Mouse (Mus musculus): ENCODE data around the gene Dnajb8. TPM values are rescaled to one million over a fixed set of nuclear protein-coding genes. Genes with fewer than 3 reads are reported as not detected.

Gene Dnajb8
- polyA plus RNA-seq (2017; shearing (Covaris generic)) = not detected

GRCm38 (mm10) chr6:88221968-88222367 is at the start of gene Dnajb8:
Gene Dnajb8 (plus strand): TSS chr6:88222268.

GRCm38 (mm10) chr6:88193433-88194052 is 28.5 kb upstream of the Dnajb8 start, which contains the start of gene Gata2:
Gene Gata2 (plus strand): TSS chr6:88193891.

Other genes starting within 250 kb of the Dnajb8 start
- not detected for gene H1fx, start 240.6 kb upstream of the Dnajb8 start, polyA plus RNA-seq (2017; shearing (Covaris generic))
- gene Rab7, start 177.0 kb upstream of the Dnajb8 start, polyA plus RNA-seq (2017; shearing (Covaris generic)) = 271 TPM
- gene Rpn1, start 137.8 kb upstream of the Dnajb8 start, polyA plus RNA-seq (2017; shearing (Covaris generic)) = 107 TPM
- gene Gata2, start 28.4 kb upstream of the Dnajb8 start, polyA plus RNA-seq (2017; shearing (Covaris generic)) = 0.16 TPM
- 50.3 TPM for gene Eefsec, start 224.3 kb downstream of the Dnajb8 start, polyA plus RNA-seq (2017; shearing (Covaris generic))
- gene Ruvbl1, start 243.1 kb downstream of the Dnajb8 start, polyA plus RNA-seq (2017; shearing (Covaris generic)) = 46.2 TPM

Measured in effector memory CD4-positive, alpha-beta T cell, adult 7 months (primary cell).